Mouse (Mus musculus) hematopoietic stem cell, adult 5-6 weeks (primary cell): ENCODE data around the gene Sgip1. TPM values are rescaled to one million over a fixed set of nuclear protein-coding genes. Genes with fewer than 3 reads are reported as not detected.

Experiments
- ATAC-seq, 2 experiments: fragments of 125-278 bp in 1 of 2; replicated peaks in 1 of 2; 2 replicates each; pipeline ENCODE4 v1.8.0; 2016 to 2017; ENCODE audit warnings: inconsistent platforms in 2 of 2, mild to moderate bottlenecking in 2 of 2, moderate number of reproducible peaks in 2 of 2, low read depth in 1 of 2, moderate TSS enrichment in 1 of 2; ENCODE audit not compliant: low FRiP score in 2 of 2, poor library complexity in 2 of 2, severe bottlenecking in 2 of 2, insufficient read depth in 1 of 2, low TSS enrichment in 1 of 2
- total RNA-seq: library from RNA; stranded (forward); fragments of 172-1452, 232-1000 nt; gene quantifications from 2 replicates; pipeline ENCODE4 v1.2.3, GENCODE M21; 2017

Sgip1 gene
- total RNA-seq, 1 experiment from 2014 or later: 3.2 TPM

- peak; percentile 42 to 56; a peak in 3 of 4 replicates for ATAC-seq
Measured at GRCm38 (mm10) chr4:102978440-102978839, 237.3 kb downstream of the Sgip1 start, which contains the start of gene Tctex1d1. Gene Tctex1d1 (plus strand): TSS chr4:102978606.

DNA sequence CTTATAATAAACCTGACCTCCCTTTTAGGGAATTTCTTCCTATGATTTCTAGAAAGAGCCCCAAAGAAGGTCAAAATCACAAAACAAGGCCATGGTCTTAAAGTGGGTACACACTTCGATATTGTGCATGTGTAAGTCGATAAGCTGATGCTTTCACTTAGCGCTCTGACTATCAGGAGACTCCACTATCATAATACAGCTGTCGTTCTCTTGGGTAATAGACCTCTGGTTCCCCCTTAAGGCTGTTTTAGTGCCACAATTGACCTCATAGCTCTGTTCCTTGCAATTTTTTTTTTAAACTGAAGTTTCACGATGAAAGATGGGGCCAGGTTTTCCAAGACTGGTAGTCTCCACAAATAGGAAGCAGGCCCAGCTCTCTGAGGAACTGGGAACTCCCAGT lies 238.3 kb downstream of the Sgip1 start:
- peak; percentile 64 to 85; a peak in 3 of 4 replicates for ATAC-seq

DNA sequence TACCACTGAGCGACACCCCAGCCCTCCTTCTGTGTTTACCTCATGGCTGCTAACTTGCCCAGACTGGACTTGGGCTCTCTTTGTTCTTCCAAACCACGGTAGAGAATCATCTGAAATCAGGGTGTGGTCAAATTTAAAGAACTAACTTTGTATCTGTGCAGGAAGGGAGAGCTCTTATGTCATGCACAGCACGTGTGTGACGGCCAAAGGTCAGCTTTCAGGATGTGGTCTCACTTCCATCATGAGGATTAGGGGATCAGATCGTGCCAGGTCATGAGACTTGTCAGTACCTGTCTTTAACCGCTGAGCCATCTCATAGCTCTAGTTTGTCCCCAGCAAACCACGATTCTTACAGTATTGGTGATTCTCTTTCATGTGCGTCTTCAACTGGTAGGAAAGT lies 240.6 kb downstream of the Sgip1 start:
- ATAC-seq: no peak

DNA sequence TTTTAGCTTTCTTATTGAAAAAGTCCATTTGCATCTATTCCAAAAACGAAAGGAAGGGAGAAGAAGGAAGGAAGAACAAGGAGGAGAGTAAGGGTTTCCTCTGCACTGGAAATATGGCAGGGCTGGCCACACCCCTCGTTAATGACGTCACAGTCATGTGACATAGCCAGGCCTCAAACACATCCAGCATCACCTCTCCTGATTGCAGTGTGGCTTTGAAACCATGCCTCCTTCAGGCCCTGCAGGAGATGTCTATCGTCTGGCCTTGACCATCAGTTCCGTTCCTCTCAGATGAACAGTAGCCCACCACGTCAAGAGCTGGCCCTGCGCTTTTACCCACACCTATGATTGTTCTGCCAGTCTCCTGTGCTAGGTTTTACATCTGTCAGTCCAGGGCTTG lies 245.1 kb downstream of the Sgip1 start:
- ATAC-seq: no peak

DNA sequence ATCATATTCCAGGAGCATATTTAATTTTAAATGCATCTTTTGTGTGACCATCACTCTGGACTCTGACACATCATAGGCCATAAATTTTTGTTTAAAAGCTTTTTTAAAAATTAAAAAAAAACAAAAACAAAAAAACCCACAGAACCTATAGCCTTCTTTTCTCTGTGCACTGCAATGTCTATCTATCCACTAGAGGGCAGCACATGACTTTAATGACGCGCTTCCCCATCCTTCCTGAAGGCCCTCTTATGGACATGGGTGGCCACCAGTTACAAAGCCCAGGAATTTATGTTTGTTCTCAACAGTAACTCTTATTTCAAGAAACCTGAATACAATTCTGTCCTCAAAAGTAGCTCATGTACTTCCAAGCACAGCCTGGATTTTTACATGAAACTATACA lies 245.8 kb downstream of the Sgip1 start:
- peak; percentile 88 to 91; a peak in 3 of 4 replicates for ATAC-seq

DNA sequence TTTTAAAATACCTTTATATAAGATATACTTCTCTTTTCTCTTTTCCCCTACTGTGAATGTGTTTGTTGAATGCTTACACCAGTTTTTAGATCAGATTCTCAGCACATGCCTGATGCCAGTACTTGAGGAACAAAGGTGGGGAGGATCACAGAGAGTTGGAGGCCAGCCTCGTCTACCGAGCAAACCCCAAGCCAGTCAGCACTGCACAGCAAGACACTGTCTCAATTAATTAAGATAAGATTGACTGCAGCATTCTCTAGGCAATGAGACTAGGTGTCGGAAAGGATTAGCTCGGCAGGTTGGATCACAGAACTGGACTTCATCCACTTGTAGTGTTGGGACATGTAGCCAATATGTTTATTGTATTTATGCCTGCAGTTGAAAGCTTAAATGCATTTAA lies 246.2 kb downstream of the Sgip1 start:
- no peak for ATAC-seq

DNA sequence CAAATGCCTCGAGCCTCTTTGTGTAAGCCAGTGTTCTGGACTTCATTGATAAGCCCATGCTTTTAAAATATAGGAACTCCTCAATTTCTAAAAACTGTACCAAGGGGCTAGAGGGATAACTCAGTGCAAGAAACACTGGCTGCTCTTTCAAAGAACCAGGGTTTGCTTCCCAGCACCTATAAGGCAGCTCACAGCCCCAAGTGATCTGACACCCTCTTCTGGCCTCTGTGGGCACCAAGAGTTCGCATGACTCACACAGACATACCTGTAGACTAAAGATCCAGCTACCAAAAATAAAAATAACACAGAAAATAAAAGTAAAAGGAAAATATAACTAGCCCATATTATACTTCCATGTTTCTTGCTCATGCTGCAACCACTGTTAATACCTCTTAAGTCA lies 246.7 kb downstream of the Sgip1 start:
- no peak for ATAC-seq

DNA sequence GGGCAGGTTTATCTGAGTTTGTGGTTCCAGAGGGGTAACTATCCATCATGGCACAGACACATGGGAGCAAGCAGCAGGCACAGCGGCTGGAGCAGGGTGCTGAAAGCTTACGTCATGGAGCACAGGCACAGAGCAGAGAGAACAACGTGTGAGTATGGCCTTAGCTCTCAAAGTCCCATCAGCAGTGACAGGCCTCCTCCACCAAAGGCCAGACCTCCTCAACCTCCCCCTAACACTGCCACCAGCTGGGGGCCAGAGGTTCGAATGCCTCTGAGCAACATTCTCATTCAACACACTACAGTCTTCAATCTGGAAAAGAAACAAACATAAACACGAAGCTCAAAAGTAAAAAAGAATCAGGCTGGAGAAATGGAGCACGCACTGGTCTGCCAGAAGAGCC lies 247.4 kb downstream of the Sgip1 start:
- ATAC-seq: no peak

DNA sequence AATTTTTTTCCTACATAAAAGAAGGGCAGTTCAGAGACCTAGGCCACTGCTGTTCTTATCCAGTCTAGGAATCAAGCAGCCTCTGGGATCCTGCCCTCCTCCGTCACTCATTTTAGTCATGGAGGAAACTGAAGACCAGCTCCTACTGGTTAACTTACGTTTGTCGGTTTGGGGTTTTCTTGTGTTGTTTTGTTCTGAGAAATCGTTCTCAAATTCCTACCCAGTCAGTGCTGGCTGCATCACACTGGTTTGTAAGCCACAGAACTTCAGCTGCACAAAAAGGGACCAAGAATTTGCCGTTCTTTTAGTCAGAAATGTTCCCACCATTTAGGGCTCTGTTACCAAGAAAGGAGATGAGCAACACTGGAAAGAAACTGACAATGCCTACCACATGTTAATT lies 248.3 kb downstream of the Sgip1 start:
- ATAC-seq: no peak

- ATAC-seq: no peak
Measured at GRCm38 (mm10) chr4:102990016-102990415, 248.9 kb downstream of the Sgip1 start.

- no peak for ATAC-seq
Measured at GRCm38 (mm10) chr4:102990595-102991340, 249.7 kb downstream of the Sgip1 start.

DNA sequence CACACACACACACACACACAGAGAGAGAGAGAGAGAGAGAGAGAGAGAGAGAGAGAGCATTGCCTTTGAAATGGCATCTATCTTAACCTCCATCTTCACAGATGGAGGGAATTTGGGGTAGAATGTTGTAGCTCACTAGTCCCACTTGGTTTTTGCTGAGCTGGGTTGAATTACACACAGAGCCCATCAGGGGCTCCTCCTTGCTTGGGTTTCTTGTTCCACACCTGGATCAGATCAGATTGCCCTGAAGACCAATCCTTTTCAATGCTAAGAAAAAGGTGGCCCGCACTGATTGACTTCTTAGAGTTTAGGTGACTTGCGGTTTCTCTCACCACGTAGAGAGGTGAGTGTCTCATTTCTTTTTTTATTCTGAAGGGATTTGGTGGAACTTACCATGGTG lies 250.6 kb downstream of the Sgip1 start:
- ATAC-seq: no peak

- ATAC-seq: no peak
Measured at GRCm38 (mm10) chr4:103004681-103005080, 263.6 kb downstream of the Sgip1 start.

DNA sequence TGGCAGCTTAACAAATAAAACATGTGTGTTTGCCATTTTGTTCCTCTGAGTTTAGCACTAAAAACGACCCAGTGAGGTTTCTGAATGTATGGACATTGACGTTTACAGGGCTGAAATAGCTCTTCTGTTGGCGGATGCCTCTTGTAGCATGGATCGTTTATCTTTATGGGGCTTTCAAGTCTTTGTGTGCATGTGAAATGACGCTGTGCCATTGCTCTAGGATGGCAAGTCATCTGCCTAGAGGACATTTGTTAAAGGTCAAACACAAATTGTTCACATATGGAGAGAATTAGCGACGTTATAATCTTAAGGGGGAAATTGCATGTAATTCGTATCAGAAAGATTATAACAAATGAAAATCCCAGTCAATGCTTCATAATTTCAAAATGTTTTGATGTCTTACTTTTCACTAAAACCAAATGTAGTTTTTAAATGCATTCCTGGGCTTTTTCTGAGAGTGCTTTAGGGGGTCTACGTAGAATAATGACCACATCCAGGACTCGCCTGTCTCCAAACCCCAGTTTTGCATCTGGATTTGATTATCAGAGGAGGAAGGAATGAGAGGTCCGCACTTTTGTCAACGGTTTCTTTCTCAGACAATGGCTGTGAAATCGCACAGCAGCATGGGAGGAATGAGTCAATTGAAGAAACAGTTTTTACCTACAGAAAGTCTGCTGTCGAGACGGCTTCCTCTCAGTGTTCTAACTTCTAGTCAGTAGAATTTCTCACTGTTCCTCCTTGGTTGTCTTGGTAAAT lies 264.3 kb downstream of the Sgip1 start:
- no peak for ATAC-seq

DNA sequence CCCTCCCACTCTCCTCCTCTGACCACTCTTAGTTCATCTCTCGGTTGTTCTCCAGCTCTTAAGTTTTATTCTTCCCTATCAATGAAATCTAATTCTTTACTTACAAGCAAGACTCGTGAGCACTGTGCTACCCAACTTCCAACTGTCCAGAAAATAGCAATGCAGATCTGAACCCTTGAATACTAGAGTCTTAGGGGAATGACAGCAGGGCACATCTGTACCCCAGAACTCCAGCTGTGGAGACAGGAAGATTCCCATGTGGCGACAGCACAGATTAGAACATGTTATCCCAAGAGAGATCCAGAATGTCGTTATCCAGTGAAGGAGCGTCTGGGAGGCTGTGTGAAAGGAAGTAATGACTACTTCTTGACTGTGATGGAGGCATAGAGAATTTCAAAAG lies 265.2 kb downstream of the Sgip1 start:
- ATAC-seq: no peak

GRCm38 (mm10) chr4:103006943-103007418 lies 265.9 kb downstream of the Sgip1 start:
- ATAC-seq: peak in 1 of 2 experiments; percentile 53; a peak in 2 of 4 replicates

DNA sequence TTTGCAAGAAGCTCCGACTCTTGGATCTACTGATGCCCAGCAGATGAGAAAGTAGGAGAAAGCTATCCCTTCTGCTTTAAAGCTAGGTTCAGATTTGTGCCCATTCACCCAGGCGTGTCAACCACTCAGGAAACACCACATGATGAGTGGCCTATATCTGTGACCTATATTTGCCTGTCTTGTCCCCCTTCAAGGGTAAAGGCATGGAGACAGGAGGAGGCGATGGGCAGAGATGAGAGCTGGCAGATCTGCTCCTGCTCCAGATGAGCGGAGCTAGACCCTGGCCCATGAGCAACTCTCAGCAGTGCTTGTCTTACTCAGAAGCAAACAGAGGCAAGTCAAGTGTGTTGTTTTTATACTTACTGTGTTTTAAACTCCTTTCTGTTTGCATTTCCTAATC lies 269.6 kb downstream of the Sgip1 start:
- ATAC-seq: no peak

DNA sequence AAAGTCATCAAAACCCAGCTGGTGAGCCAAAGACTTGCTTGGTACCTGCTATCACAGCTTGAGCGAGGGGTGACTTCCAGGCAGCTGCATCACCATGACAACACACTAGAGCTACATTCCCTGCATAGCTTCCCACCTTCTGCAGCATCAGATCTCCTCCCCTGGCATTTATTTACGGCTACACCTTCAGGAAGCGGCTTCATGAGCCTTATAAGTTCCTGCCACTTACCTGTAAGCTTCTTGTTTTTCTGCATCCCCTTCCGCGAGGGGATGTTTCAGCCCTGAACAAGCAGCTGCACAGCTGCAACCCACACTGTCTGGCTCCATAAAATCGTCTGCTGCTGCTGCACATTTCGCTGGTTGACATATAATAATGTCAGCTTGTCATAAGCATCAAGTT lies 270.7 kb downstream of the Sgip1 start:
- ATAC-seq: no peak
